Mouse (Mus musculus) kidney, postnatal 10 days (tissue): ENCODE results near the gene Pdzd4.

Source experiments
- DNase-seq: peaks from one replicate; pipeline ENCODE4 v3.0.0; 2021; ENCODE audit warnings: mixed read lengths

Pdzd4 gene

DNA sequence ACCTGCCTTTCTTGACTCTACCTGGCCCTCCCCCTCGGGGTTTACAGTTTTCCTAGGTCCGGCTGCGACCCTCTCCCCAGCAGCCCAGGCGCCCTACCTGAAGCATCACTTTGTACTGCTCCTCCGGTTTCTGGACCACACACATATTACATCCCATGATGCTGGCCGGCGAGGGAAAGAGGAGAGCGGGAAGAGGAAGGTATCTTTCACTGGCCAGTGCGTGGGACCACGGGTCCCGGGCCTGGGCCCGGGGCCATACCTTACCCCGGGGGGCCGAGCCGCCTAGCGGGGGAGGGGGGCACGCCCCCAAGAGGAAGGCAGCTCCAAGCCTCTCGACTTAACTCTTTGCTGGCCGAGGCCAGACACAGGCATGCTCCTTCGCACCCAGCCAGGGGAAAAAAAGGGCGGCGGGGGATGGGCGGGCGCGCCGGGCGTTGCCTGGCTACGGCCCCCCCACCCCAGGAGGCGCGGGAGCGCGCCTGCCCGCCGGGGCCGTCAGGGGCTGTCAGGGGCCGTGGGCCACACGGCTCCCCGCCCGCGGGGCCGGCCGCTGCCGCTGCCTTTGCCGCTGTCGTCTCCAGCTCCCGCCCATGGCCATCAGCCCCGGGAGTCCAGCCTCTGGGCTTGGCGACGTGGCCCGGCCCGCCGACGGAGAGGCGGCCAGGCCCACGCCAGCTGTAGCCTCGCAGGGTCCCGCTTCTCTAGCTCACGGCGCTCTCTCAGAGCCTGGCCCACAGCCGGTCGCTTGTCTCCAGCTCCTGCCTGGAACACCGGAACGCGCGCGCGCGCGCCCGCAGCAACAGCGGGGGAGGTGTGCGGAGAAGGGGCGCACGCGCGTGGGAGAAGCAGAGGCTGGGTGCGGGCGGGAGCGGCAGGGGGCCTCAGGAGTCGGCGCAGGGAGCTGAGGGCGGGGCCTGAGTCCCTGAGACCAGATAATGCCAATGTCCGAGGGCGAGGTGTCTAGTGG lies at the start of gene Pdzd4:
Gene Pdzd4 (minus strand): TSS at position 785 of the 967 bp plus-strand sequence.
- peak; percentile 79 for DNase-seq

DNA sequence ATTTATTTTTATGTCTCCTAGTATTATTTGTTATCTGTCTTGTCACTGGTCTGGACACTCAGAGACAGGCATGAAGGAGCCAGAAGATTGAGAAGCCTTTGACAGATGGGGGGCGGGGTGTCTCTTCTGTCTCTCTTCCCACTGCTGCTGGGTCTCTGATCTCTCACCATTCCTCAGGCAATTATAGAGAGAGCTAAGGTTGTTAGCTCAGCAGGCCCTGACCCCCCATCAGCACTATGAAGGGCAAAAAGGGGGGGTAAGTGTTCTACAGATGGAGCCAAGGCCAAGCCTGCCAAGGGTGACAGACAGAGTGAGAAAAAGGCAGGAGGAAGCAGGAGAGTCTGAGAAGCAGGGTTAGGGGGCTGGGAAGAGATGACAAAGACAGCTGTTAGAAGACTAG lies 47.2 kb upstream of the Pdzd4 start:
- no peak for DNase-seq

DNA sequence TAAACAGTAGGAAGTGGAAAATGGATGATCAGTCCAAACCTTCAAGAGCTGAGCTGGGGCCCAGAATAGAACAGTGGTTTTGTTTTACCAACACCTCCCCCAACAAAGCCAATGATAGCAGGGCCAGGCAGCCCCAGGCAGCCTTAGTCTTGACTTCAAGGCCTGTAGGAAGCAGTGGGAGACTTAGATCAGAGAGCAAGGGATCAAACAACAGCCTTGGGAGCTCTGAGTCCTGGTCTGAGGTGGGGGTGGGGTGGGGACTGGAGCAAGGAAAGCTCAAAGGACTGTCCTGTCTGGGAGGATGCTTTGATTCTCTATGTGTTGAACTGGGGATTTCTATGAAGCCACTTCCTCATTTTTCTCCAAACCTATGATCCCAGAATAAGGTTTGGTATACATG lies 46.7 kb upstream of the Pdzd4 start:
- no peak for DNase-seq

GRCm38 (mm10) chrX:73869334-73869733 lies 44.6 kb upstream of the Pdzd4 start:
- DNase-seq, result peak; percentile 64

DNA sequence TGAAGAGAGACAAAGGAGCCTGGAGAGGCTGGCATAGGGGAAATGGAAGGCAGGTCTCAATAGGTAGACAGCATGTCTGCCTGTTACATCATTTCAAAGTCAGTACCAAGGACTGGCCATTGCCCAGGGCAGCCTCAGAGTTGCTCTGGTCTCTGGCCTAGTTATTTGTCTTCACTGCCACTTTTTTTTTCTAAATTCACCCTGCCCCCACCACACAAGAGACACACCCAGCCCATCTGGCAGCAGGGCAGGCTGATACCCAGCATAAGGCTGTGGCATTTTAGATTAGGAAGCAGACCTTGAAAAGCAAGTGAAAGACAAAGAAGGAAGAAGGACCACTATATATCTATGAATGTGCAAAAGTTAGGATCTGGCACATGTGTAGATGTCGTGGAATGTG lies 43.1 kb upstream of the Pdzd4 start:
- no peak for DNase-seq

DNA sequence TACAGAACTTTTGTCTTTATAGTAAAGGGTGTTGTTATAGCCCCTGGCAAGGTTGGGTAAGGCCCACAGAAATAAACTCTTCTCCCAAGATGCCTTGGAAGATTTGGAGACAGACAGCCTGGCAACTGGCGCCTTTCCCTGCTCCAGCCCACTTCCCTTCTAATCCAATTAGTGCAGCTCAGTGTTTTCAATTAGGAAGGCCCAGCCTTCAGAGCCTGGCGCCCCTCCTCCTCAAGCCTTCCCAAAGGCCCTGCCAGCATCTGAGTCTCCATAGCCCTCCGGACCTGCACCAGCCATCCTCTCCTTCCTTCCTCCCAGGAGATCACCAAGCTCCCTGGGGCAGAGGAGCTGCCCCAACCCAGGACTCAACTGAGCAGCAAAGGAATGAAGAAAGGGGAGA lies 42.5 kb upstream of the Pdzd4 start:
- no peak for DNase-seq

DNA sequence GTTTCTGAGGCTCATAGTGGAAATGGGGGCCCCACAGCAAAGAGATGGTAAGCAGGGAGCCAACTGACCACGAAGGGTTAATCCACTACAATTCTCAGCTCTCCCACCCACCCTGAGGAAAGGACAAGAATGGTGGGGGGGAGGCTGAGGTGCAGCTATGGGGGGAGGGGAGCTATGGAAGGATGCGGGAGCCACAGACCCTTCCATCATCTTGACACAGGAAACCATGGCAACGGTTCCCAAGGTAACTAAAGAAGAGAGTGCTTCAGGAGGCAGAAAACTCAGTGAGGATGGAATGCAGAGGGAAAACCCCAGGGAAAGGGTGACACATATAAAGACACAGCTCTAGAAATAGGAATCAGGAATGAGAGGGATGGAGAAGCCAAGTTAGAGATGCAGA lies 39.9 kb upstream of the Pdzd4 start:
- DNase-seq, result no peak

DNA sequence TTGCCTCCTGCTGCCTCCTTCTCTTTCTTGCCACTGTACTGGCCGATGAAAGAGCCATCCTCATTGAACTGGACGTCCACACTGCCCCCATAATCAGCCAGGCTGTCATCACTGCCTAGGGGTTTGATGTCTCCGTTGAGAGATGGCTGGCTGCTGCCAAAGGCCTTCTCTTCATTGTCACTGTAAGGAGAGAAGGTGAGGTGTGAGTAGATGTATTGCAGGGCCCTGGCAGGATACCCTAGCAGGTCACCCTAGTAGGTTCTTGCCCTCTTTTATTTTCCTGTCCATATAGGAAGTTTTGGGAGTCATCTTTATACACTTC lies 30.3 kb upstream of the Pdzd4 start:
- DNase-seq, result no peak

- DNase-seq, result no peak
These were observed 29.7 kb upstream of the Pdzd4 start for GRCm38 (mm10) chrX:73854326-73855086.

GRCm38 (mm10) chrX:73836691-73837090 lies 11.9 kb upstream of the Pdzd4 start:
- no peak for DNase-seq

DNA sequence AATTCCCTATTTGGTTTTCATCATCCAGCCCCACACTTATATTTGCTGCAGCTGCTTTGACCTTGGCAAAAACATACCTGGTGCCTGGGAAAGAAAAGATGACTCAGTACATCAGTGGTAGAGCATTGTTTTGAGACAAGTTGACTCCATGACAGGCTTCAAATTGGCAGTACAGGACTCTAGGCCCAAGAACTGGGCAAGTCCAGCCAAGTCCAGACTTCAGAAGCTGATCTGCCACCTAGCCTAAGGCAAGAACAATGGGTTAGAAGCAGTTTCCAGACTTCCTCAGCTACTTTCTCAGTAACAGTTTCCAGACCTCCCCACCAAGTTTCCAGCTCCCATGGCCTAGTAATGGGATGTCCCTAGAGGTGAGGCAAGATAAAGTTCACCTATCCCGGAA lies 11.0 kb upstream of the Pdzd4 start:
- no peak for DNase-seq

- no peak for DNase-seq
These were observed 1.0 kb downstream of the Pdzd4 start for GRCm38 (mm10) chrX:73823747-73824146.

DNA sequence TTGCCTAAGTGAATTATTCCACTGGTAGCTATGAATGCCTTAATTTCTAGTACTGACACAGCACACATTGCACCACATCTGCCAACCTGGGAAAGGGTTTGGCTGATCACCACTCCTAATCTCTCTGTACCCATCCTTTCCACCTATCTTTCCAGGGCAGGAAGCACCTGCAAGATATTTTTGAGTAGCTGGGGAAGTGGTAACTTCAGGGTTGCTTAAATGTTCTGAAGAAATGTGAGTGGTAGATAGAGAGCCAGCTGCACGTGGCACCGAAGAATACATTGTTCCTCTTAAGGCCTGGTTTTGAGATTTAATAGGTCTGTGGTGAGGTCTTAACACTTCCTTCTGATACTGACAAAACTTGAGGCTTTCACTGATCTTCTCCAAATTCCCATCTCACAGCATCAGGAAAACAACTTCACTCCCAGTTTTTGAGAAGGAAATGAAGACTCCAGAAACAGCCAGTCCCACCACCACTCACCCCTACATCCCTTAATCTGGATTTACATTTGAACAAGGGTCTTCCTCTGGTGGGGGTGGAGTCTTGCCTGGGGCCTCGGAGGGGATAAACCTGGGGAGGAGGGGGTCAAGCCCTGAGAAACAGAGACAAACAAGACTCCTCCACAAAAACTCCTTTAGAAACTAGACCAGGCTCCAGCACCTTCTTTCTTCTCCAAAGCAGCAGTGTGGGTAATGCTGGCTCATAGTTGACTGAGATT lies 8.0 kb downstream of the Pdzd4 start:
- DNase-seq, result no peak

- DNase-seq, result no peak
These were observed 9.7 kb downstream of the Pdzd4 start for GRCm38 (mm10) chrX:73815072-73815471.

GRCm38 (mm10) chrX:73805814-73806213 lies 19.0 kb downstream of the Pdzd4 start:
- no peak for DNase-seq

DNA sequence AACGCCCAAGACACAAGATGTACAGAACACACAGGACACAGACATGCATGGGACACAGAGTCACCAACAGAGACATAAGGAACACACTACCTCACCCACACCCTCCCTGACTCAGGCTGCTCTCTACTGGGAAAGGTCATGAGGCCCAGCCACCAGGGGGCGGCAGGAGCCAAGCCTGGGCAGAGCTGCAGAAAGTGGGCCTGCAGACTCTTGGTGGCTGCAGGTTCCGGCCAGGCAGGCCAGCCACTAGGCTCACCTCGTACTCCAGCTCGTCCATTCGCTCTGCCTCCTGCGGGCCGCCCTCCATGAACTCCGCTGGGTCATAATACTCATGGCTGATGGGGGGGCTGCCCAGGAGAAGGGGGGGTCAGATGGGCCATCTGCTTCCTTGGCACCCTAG lies 26.3 kb downstream of the Pdzd4 start:
- peak; percentile 85 for DNase-seq

GRCm38 (mm10) chrX:73797511-73797910 lies 27.3 kb downstream of the Pdzd4 start:
- no peak for DNase-seq

DNA sequence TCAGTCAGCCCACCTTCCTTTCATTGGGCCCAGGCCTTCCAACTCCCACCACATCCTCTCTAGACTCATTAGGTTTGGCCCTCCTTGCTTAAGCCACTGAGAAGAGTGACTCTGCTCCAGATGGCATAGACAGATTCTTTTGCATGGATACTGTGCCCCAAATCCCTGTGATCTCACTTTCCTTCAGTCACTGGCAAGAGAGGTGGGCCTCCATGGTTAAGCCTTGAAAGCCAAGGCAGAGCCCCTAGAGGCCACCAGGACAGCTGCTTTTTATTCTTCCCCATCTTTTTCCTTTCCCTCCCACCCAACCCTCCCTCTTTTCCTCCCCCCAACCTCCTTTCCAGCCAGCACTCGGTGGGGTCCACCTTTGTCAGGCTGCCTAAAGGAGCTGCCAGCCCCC lies 31.3 kb downstream of the Pdzd4 start:
- DNase-seq, result no peak

DNA sequence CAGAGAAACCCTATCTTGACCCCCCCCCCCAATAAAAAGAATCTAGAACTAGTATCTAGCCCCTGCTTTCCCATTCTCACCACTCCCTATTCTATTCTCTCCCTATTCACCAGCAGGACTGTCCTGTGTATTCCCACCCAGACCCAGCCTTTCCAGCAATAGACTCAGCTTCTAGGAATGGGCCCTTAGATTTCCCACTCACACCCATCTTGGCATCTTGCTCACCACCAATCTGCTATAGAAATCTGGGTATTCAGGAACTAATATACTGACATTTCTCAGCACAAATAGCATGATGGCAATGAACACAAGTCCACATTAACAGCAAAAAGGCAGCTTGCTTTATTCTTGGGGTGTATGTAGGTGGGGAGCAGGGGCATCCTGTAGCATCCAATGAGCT lies 31.7 kb downstream of the Pdzd4 start:
- DNase-seq, result no peak

DNA sequence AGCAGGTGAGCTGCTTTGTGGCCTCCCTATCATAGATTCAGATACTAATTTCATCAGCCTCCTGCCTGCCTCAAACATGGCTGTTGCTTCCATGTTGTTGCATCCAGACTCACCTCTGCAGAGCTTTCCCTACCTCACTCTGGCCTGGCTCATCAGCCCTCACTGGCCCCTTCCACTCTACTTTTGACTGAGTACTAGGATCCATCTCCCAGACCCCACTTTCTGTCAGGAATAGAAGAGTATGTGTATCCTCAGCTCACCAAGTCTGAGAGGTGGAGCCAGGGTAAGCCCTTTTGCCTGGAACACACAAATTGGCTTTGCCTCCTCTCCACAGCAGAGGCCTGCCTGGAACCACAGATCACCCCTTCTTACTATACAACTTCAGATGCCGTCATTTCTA lies 36.3 kb downstream of the Pdzd4 start:
- DNase-seq, result no peak

GRCm38 (mm10) chrX:73787225-73787558 lies 37.6 kb downstream of the Pdzd4 start:
- no peak for DNase-seq

- peak; percentile 94 for DNase-seq
These were observed 38.2 kb downstream of the Pdzd4 start, which contains the start of the genes Idh3g and Ssr4 for GRCm38 (mm10) chrX:73786364-73787224. TSS of gene Idh3g (minus strand) at chrX:73786897. TSS of gene Ssr4 (plus strand) at chrX:73787028.
